Mouse (Mus musculus) CH12.LX (cell line): ENCODE data around the gene Rhbg. TPM values are rescaled to one million over a fixed set of nuclear protein-coding genes. Genes with fewer than 3 reads are reported as not detected.

ENCODE experiments used
- DNase-seq: peaks from one replicate; pipeline ENCODE4 v3.0.0-alpha.2; 2013; ENCODE audit errors: extremely low read depth
- H3K27ac ChIP-seq: 2 replicates; pipeline ENCODE4 v1.5.1; 2012; ENCODE audit warnings: low read depth, mild to moderate bottlenecking, control low read depth, moderate library complexity; ENCODE audit not compliant: insufficient read depth
- H3K27me3 ChIP-seq: replicated peaks from 2 replicates; pipeline ENCODE3; 2012; ENCODE audit warnings: inconsistent platforms
- H3K36me3 ChIP-seq, 2 experiments: replicated peaks in 1 of 2; 2 replicates each; pipeline versions ENCODE3 to v1.6.1; 2012; ENCODE audit warnings: inconsistent platforms in 1 of 2, low read length in 1 of 2, mild to moderate bottlenecking in 1 of 2, mixed read lengths in 1 of 2, moderate library complexity in 1 of 2; ENCODE audit not compliant: control insufficient read depth in 1 of 2, insufficient read depth in 1 of 2
- H3K4me1 ChIP-seq, 2 experiments: 2 replicates each; pipeline ENCODE4 v1.6.1; 2012; ENCODE audit warnings: inconsistent platforms in 1 of 2, moderate library complexity in 1 of 2; ENCODE audit not compliant: insufficient read depth in 2 of 2, control insufficient read depth in 1 of 2
- H3K4me2 ChIP-seq: 2 replicates; pipeline ENCODE4 v1.6.1; 2012; ENCODE audit warnings: low read depth, mild to moderate bottlenecking, control low read depth; ENCODE audit not compliant: poor library complexity, insufficient read depth, severe bottlenecking
- H3K4me3 ChIP-seq, 3 experiments: fragments of 150-350 bp in 1 of 3; sonication (generic) in 1 of 3; replicated peaks in 1 of 3; 2 replicates each; pipeline versions ENCODE3 to v1.5.1; 2011 to 2012; ENCODE audit warnings: low read depth in 2 of 3, low read length in 2 of 3, mild to moderate bottlenecking in 2 of 3, moderate library complexity in 2 of 3, control low read depth in 1 of 3, improper control_type of control experiment in 1 of 3, inconsistent platforms in 1 of 3, mixed read lengths in 1 of 3; ENCODE audit not compliant: poor library complexity in 1 of 3
- H3K79me2 ChIP-seq: replicated peaks from 2 replicates; pipeline ENCODE4 v1.6.1; 2012; ENCODE audit warnings: mild to moderate bottlenecking, moderate library complexity; ENCODE audit not compliant: control insufficient read depth, poor library complexity, insufficient read depth, severe bottlenecking; ENCODE audit errors: extremely low read depth
- H3K9ac ChIP-seq: 2 replicates; pipeline ENCODE4 v1.6.1; 2012; ENCODE audit warnings: low read depth, mild to moderate bottlenecking, control low read depth, moderate library complexity; ENCODE audit not compliant: insufficient read depth
- H3K9me3 ChIP-seq: replicated peaks from 2 replicates; pipeline ENCODE3; 2012; ENCODE audit warnings: low read length, inconsistent platforms, mixed read lengths
- BHLHE40 ChIP-seq: IDR thresholded peaks from 2 replicates; pipeline ENCODE4 v1.6.1; 2011; ENCODE audit warnings: mild to moderate bottlenecking, low read depth, low read length, improper control_type of control experiment
- CHD2 ChIP-seq: IDR thresholded peaks from 2 replicates; pipeline ENCODE4 v1.6.1; 2011; ENCODE audit warnings: low read length, improper control_type of control experiment
- CTCF ChIP-seq, 2 experiments: IDR thresholded peaks in 1 of 2; conservative IDR thresholded peaks in 1 of 2; 2 replicates each; pipeline ENCODE4 v1.5.1; 2011 to 2012; ENCODE audit warnings: low read depth in 2 of 2, low read length in 2 of 2, improper control_type of control experiment in 1 of 2, inconsistent platforms in 1 of 2, mild to moderate bottlenecking in 1 of 2, moderate library complexity in 1 of 2
- E2F4 ChIP-seq: IDR thresholded peaks from 2 replicates; pipeline ENCODE4 v1.6.1; 2011; ENCODE audit warnings: low read depth, low read length, improper control_type of control experiment; ENCODE audit not compliant: insufficient replicate concordance
- ELF1 ChIP-seq: IDR thresholded peaks from 2 replicates; pipeline ENCODE4 v1.6.1; 2014; ENCODE audit warnings: low read depth, mild to moderate bottlenecking, inconsistent platforms, low read length, improper control_type of control experiment
- EP300 ChIP-seq: IDR thresholded peaks from 2 replicates; pipeline ENCODE4 v1.6.1; 2011; ENCODE audit warnings: low read length, improper control_type of control experiment
- GABPA ChIP-seq: IDR thresholded peaks from 2 replicates; pipeline ENCODE4 v1.6.1; 2012; ENCODE audit warnings: low read depth, low read length, improper control_type of control experiment, inconsistent platforms; ENCODE audit not compliant: insufficient replicate concordance
- IRF4 ChIP-seq: IDR thresholded peaks from 2 replicates; pipeline ENCODE4 v1.6.1; 2014; ENCODE audit warnings: low read depth, mild to moderate bottlenecking, inconsistent platforms, low read length, improper control_type of control experiment
- JUN ChIP-seq: IDR thresholded peaks from 2 replicates; pipeline ENCODE4 v1.6.1; 2011; ENCODE audit warnings: low read depth, mild to moderate bottlenecking, low read length, improper control_type of control experiment, moderate library complexity; ENCODE audit not compliant: insufficient read depth
- KAT2A ChIP-seq: IDR thresholded peaks from 2 replicates; pipeline ENCODE4 v1.6.1; 2012; ENCODE audit warnings: low read length, improper control_type of control experiment, inconsistent platforms; ENCODE audit not compliant: insufficient replicate concordance
- MAFK ChIP-seq: IDR thresholded peaks from 2 replicates; pipeline ENCODE4 v1.6.1; 2011; ENCODE audit warnings: low read length, improper control_type of control experiment; ENCODE audit not compliant: insufficient replicate concordance
- MAX ChIP-seq: IDR thresholded peaks from 2 replicates; pipeline ENCODE4 v1.6.1; 2011; ENCODE audit warnings: low read length, improper control_type of control experiment
- MYC ChIP-seq: IDR thresholded peaks from 2 replicates; pipeline ENCODE4 v1.6.1; 2011; ENCODE audit warnings: low read depth, mild to moderate bottlenecking, improper control_type of control experiment, low read length
- NELFE ChIP-seq: IDR thresholded peaks from 2 replicates; pipeline ENCODE4 v1.6.1; 2011; ENCODE audit warnings: low read depth, low read length, improper control_type of control experiment
- POLR2AphosphoS2 ChIP-seq: IDR thresholded peaks from 2 replicates; pipeline ENCODE4 v1.6.1; 2011; ENCODE audit warnings: low read depth, low read length, improper control_type of control experiment
- RAD21 ChIP-seq: IDR thresholded peaks from 2 replicates; pipeline ENCODE4 v1.6.1; 2011; ENCODE audit warnings: low read depth, mild to moderate bottlenecking, low read length, improper control_type of control experiment, moderate library complexity
- SIN3A ChIP-seq: IDR thresholded peaks from 2 replicates; pipeline ENCODE4 v1.6.1; 2012; ENCODE audit warnings: low read length, improper control_type of control experiment, inconsistent platforms
- SMC3 ChIP-seq: IDR thresholded peaks from 2 replicates; pipeline ENCODE4 v1.6.1; 2011; ENCODE audit warnings: low read depth, low read length, improper control_type of control experiment
- TBP ChIP-seq: conservative IDR thresholded peaks from 2 replicates; pipeline ENCODE4 v1.6.1; 2011; ENCODE audit warnings: low read depth, low read length, improper control_type of control experiment
- TCF12 ChIP-seq: IDR thresholded peaks from 2 replicates; pipeline ENCODE4 v1.6.1; 2014; ENCODE audit warnings: low read depth, mild to moderate bottlenecking, inconsistent platforms, low read length, improper control_type of control experiment
- UBTF ChIP-seq: IDR thresholded peaks from 2 replicates; pipeline ENCODE4 v1.6.1; 2012; ENCODE audit warnings: low read depth, mild to moderate bottlenecking, inconsistent platforms, low read length, improper control_type of control experiment, moderate library complexity
- USF1 ChIP-seq: IDR thresholded peaks from 2 replicates; pipeline ENCODE4 v1.6.1; 2014; ENCODE audit warnings: low read depth, mild to moderate bottlenecking, inconsistent platforms, low read length, improper control_type of control experiment
- ZC3H11A ChIP-seq: IDR thresholded peaks from 2 replicates; pipeline ENCODE4 v1.6.1; 2012; ENCODE audit warnings: low read depth, mild to moderate bottlenecking, inconsistent platforms, low read length, improper control_type of control experiment
- ZMIZ1 ChIP-seq: IDR thresholded peaks from 2 replicates; pipeline ENCODE4 v1.6.1; 2012; ENCODE audit warnings: low read depth, mild to moderate bottlenecking, inconsistent platforms, low read length, improper control_type of control experiment
- ZNF384 ChIP-seq: IDR thresholded peaks from 2 replicates; pipeline ENCODE4 v1.6.1; 2012; ENCODE audit warnings: low read depth, low read length, improper control_type of control experiment, inconsistent platforms
- dilution Hi-C: fragments of 300-500 bp; cut with MboI; formaldehyde crosslinking; loops from 2 replicates; pipeline ENCODE4 v1.14.3; 2020; ENCODE audit warnings: low sequenced_read_pairs; ENCODE audit not compliant: extremely low pct_unique_long_range_greater_than_20kb, extremely low pct_ligation_motif_present
- in situ Hi-C: fragments of 300-500 bp; cut with MboI; formaldehyde crosslinking; loops from 3 replicates; pipeline ENCODE4 v1.14.3; 2019; ENCODE audit warnings: low sequenced_read_pairs, low pct_ligation_motif_present, low pct_unique_long_range_greater_than_20kb, mixed read lengths
- polyA plus RNA-seq: library from polyadenylated mRNA; unstranded; fragments of >175 nt; gene quantifications from 2 replicates; pipeline ENCODE4 v1.2.1, GENCODE M21; 2012; ENCODE audit warnings: low read depth; ENCODE audit not compliant: insufficient read length
- total RNA-seq, 2 experiments: library from RNA; depleted of rRNA; stranded (reverse); fragments of 300-350 nt in 1 of 2; fragments of >200 nt in 1 of 2; gene quantifications; 2 replicates each; pipeline ENCODE4 v1.2.3; 2012 to 2014

Gene Rhbg
- total and polyA plus RNA-seq, 3 experiments, result 0.08 TPM; not detected in 2

- Histone ChIP-seq H3K4me2 (no peak overlapping the region), H3K27me3 (peaks cover 93% of the 10 kb centered on the region), H3K27ac (no peak overlapping the region), H3K36me3 (no peaks in the 10 kb centered on the region), H3K79me2 (no peaks in the 10 kb centered on the region), H3K9ac (no peak overlapping the region), H3K9me3 (peaks cover 9% of the 10 kb centered on the region), H3K4me1 (no peaks in the 10 kb centered on the region; a peak in 1 of 4 replicates), H3K4me3 (no peak overlapping the region)
- in situ Hi-C loops, result no loop called here
- no peak for DNase-seq
- dilution Hi-C loops, result no loop called here
- TF ChIP-seq CTCF (conservative IDR thresholded peaks at IDR 0.05 in 1 of 2, IDR thresholded peaks at IDR 0.05 in 1 of 2; ENCODE audit: low read depth in 2 of 2, low read length in 2 of 2) (no peak), MAX (no peak), ZMIZ1 (no peak), BHLHE40 (no peak), GABPA (no peak), EP300 (no peak), KAT2A (no peak), USF1 (no peak), ZNF384 (no peak), SIN3A (no peak), UBTF (no peak), MAFK (no peak), POLR2AphosphoS2 (no peak), E2F4 (no peak), ELF1 (no peak), CHD2 (no peak), SMC3 (no peak)
Observed at GRCm38 (mm10) chr3:88214197-88214938, 40.1 kb downstream of the Rhbg start.

GRCm38 (mm10) chr3:88213019-88213418 is 41.5 kb downstream of the Rhbg start:
- H3K27ac ChIP-seq, result no peak overlapping the region
- no peaks in the 10 kb centered on the region; a peak in 1 of 4 replicates for H3K4me1 ChIP-seq
- no peak for TF ChIP-seq ZNF384
- no peak for TF ChIP-seq USF1
- no peak for TF ChIP-seq SMC3
- TF ChIP-seq MYC, result no peak
- no peak for TF ChIP-seq IRF4
- TF ChIP-seq GABPA, result no peak
- TF ChIP-seq ZC3H11A, result no peak
- TF ChIP-seq TCF12, result no peak
- TF ChIP-seq JUN, result no peak
- no peak for TF ChIP-seq RAD21
- no peak for TF ChIP-seq NELFE
- TF ChIP-seq CHD2, result no peak
- TF ChIP-seq TBP, result no peak
- no peak for TF ChIP-seq E2F4
- TF ChIP-seq MAFK, result no peak
- H3K4me3 ChIP-seq, result no peak overlapping the region
- H3K9me3 ChIP-seq, result peaks cover 9% of the 10 kb centered on the region
- H3K4me2 ChIP-seq, result no peak overlapping the region
- DNase-seq, result no peak
- in situ Hi-C loops, result no loop called here
- no peak overlapping the region for H3K9ac ChIP-seq
- peaks cover 95% of the 10 kb centered on the region for H3K27me3 ChIP-seq
- dilution Hi-C loops, result no loop called here
- no peaks in the 10 kb centered on the region for H3K79me2 ChIP-seq
- H3K36me3 ChIP-seq, result no peaks in the 10 kb centered on the region
